Mouse (Mus musculus): ENCODE data around the gene Car8.

Gene Car8

GRCm38 (mm10) chr4:8238560-8239305, at the start of gene Car8:
Car8 (minus strand) TSS chr4:8239041.
- DNase-seq (ENCODE audit: low read depth, low spot score): peak; percentile 21

GRCm38 (mm10) chr4:8284934-8285333, 46.1 kb upstream of the Car8 start:
- no peak for DNase-seq (ENCODE audit: low read depth, low spot score)

GRCm38 (mm10) chr4:8278159-8278558, 39.3 kb upstream of the Car8 start:
- DNase-seq (ENCODE audit: low read depth, low spot score): no peak

DNA sequence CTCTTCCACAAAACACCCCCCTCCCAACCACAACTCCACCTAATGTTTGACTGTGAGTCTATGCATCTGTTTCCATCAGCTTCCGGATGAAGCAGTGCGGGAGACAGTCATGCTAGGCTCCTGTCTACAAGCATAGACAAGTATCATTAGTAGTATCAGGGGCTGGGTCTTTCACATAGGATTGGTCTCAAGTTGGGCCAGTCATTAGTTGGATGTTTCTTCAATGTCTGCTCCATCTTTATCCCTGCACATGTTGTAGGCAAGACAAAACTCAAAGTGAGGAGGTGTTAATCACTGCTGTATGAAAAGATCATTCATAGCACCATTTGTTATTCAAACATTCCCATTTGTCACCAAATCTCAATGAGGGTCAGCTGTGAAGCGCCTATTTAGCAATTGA, 11.0 kb upstream of the Car8 start:
- DNase-seq (ENCODE audit: low read depth, low spot score): no peak

DNA sequence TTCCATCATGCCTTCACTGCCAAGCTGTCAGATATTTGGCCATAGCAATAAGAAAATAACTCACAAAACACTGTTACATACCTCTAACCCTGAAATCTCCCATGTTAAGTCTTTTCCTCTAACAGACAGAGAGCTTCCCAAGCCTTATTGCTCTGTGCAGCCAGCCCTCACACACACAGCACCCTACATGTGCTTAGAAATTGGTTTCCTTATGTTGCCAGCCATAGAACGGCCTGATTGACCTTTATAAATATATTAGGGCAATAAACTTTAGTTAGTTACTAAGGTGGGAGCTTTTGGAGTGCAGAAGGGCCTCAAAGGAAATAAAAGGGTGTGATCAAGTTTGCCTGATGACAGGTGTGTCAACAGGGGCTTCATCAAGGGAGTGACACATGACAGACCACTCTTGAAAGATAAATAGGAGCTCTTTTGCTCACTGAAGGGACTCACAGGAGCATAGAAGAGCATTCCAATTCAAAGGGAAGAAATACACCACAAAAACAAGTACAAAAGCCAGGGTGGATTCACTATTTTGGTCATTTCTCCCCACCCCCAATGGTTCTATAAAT, 6.7 kb upstream of the Car8 start:
- no peak for DNase-seq (ENCODE audit: low read depth, low spot score)

- no peak for DNase-seq (ENCODE audit: low read depth, low spot score)
These were observed 6.2 kb upstream of the Car8 start for GRCm38 (mm10) chr4:8245062-8245461.

GRCm38 (mm10) chr4:8239699-8240098, 858 bp upstream of the Car8 start:
- no peak for DNase-seq (ENCODE audit: low read depth, low spot score)

DNA sequence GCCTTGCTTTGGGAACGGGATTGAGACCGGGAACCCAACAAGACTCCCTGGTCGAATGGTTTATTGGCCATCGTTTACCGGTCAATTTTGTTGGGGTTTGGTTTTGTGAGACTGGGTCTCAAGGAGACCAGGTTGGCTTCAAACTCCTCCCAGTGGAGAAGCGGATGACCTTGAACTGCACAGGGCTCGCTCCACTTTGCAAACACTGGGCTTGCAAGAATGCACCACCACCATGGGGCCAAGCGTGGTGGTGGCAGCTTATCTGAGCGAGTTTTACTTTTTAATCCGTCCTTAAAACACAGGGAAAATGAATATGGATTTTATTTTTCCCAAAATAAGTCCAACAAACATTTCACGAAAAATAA, 447 bp upstream of the Car8 start:
- DNase-seq (ENCODE audit: low read depth, low spot score): no peak

DNA sequence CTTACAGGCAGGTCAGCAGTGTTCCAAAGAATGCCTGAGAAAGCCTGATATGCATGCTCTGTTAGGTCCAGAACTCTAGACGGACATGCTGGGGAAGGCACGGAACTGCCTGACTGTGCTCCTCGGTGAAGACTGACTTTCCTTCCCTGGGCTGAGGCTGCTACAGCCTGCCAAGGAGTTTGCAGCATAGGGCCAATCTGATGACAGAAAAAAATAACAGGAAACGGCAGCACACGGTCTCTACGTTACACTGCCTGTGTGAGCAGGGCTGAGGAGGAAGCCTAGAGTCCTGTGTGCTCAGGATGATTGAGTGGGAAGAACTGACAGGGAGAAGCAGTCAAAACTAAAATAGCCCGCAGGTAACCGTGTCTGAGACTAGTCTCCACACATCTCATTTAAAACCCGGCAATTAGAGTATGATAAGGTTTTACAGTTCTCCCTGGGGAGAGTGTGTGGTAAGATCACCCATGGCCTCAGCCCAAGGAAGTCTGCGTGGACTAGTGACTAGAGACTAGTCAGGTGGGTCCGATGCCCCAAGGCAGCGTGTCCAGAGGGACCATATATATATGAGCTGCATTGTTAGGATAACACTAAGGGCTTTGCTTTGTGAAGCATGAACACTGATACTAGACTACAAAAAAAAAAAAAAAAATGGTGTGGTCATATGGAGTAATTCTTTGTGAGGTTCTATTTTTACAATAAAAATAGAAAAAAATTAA, 6.3 kb downstream of the Car8 start:
- DNase-seq (ENCODE audit: low read depth, low spot score): no peak

DNA sequence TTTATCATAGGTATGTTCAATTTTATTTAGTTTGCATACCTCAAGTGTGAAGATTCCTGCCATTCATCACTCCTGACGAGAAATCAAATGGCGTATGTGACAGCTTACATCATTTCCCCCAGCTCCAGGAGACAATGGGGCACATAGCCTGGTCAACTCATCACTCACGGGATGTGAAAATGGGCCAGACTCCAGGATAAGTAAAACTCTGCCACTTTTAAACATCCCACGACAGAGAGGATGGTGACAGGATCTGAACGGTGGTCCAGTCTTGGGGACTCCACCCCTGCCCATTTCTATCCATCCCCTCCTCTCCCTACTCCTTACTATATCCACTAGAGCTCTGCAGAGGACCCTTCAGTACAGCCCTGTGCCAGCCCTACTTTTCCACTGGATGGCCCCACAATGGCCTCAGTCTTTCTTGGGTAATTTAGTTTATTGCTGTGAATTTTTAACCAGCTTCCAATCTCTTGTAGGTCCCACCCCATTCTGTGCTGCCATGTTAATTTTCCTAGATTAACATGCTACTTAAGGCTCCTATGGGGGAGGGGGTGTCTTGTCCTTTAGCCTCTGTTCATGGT, 7.5 kb downstream of the Car8 start:
- no peak for DNase-seq (ENCODE audit: low read depth, low spot score)

- DNase-seq (ENCODE audit: low read depth, low spot score): no peak
These were observed 9.1 kb downstream of the Car8 start for GRCm38 (mm10) chr4:8229661-8230298.

DNA sequence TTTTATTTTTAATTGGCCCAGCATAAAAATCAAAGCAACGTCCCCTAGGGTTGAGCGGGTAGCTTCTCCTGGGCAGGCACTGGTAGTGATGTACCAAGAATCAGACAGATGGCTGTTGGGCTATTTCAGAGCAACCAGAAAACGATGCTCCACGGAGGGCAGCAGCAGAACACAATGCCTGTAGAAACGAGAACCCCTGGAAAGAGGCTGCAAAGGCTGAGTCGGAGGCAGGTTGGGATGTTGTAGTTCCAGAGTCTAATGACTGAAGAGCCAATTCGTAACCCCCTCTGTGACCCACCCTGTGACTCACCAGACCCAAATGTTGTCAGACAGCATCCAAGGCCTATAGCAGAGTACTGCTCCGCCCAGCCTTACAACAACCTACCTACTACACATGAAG, 19.9 kb downstream of the Car8 start:
- DNase-seq (ENCODE audit: low read depth, low spot score): no peak

DNA sequence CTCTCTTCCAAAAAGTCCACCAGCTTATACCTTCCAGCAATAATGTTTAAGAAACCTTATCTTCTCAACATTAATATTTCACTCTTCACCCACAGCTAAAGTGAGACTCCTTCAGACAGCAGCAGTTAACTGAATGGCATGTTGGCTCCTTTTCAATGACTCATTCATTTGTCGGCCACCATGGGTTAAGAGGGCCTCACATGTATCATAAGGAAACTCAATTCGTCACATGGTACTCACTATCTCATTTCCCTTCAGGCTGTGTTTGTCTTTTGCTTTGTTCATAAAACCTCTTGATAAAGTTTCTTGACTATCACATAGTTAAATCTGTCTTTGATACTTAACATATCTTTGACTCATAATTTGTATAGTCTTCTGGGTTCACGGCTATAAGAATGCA, 20.8 kb downstream of the Car8 start:
- DNase-seq (ENCODE audit: low read depth, low spot score): no peak

DNA sequence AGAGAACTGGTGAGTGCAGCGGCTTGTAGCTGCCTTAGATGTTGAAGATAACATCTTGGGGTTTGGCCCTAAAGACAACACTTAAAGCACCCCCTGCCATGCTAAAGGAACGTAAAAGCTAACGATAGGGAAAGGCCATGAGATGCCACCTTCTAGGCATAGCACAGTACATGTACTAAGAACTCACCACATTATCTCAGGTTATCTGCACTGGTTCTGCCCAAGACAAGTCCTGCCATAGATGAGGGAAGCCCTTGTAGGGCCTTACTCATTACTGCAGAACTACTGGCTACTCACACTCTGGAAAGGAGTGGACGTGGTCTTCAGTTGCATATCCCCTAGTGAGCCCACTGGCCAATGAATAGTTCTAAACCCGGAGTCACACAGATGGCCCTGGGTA, 21.6 kb downstream of the Car8 start:
- no peak for DNase-seq (ENCODE audit: low read depth, low spot score)

GRCm38 (mm10) chr4:8216551-8216950, 22.3 kb downstream of the Car8 start:
- DNase-seq (ENCODE audit: low read depth, low spot score): no peak

DNA sequence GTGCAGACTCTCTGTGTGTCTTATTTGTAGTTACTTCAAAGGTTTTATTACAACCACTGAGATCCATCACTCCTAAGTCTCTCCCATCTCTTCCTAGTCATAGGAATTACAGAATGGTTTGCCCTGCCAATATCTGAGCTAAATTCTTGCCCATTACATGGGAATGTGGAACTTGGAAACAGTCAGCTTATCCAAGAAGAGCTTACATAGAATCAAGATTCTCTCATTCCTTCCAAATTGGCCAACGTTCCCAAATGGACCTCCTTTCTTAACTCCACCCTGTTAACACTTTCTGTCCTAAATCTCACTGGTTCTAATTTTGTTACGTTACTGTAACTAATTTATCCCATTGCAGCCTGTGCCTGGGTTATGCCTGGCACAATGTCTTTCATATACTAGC, 25.2 kb downstream of the Car8 start:
- no peak for DNase-seq (ENCODE audit: low read depth, low spot score)

- no peak for DNase-seq (ENCODE audit: low read depth, low spot score)
These were observed 25.8 kb downstream of the Car8 start for GRCm38 (mm10) chr4:8212873-8213569.

GRCm38 (mm10) chr4:8210452-8210851, 28.4 kb downstream of the Car8 start:
- DNase-seq (ENCODE audit: low read depth, low spot score): no peak

DNA sequence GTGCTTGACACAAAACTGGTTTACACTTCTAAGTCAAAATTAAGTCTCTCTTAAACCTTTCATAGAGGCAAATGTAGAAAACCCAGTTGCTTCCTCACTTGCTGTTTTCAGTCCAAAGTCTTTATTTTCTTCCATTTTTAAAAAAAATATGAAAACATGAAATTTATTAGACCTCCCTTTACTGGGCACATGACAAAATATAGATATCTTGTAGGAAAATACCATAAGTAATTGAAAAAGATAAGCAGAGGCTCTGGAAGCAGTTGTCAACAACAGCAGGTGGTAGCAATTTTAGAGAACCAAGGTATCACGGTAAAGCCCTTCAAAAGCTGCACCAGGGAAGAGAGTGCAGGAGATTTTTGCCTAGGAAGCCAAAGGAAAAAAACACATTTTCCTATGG, 30.9 kb downstream of the Car8 start:
- no peak for DNase-seq (ENCODE audit: low read depth, low spot score)

- no peak for DNase-seq (ENCODE audit: low read depth, low spot score)
These were observed 31.8 kb downstream of the Car8 start for GRCm38 (mm10) chr4:8206918-8207573.

DNA sequence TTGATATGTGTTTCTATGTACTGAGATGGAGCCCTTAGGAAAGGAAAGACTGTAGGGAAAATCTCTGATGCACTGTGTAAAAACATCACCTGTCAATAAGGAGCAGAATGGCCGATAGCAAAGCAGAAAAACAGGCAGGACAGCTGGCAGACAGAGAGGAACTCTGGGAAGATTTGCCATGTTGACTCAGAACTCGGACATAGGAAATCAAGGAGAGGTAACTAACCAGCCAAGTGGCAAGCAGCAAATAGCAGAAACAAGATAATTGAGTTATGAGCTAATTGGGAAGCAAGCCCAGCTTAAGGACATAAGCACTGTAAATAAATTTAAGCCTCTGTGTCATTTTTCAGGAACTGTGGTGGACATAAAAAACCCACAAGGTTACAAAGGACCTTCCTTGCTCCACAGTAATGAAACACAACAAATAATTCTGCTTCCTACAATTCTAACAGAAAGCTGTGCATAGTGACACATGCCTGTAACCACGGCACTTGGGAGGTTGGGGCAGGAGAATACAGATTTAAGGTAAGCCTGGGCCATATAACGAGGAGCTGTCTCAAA, 33.7 kb downstream of the Car8 start:
- no peak for DNase-seq (ENCODE audit: low read depth, low spot score)
